Mouse (Mus musculus) ES-CJ7 (cell line): Measurements from ENCODE around the gene Larp1b.
"Not testable (repeated sequence)": the region's sequence is repeated elsewhere in the genome, so short reads cannot be mapped to it uniquely, and the experiment has no call there.

Source experiments
- DNase-seq: peaks from one replicate; pipeline ENCODE4 v3.0.0; 2011; ENCODE audit warnings: low read depth, low spot score

The Larp1b gene

GRCm38 (mm10) chr3:40949170-40949902 lies at the start of gene Larp1b:
TSS of gene Larp1b (plus strand) at chr3:40949828.
- peak; percentile 96 for DNase-seq

- not testable (repeated sequence) for DNase-seq
Measured at GRCm38 (mm10) chr3:40902443-40902842, 47.2 kb upstream of the Larp1b start, which contains the start of gene 1700034I23Rik. TSS of gene 1700034I23Rik (minus strand) at chr3:40902543.

DNA sequence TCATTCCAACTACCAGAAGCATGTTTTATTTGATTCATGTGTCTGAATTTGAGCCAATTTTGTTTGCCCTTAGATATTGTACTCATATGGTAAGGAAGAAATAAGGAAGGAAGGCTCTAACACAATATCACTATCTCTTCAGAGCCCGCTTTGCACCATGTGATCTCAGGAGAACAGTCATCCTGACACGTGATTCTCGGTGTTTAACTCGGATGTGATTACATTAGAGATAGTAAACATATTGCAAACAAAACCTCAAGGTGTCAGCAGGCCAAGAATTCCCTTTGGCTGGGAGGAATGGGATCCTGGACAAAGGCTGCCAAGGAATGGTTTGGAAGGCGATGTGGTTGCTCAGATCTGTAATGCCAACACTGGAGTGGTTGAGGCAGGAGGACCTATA lies 11.4 kb upstream of the Larp1b start:
- DNase-seq, result no peak

GRCm38 (mm10) chr3:40938592-40938991 lies 11.0 kb upstream of the Larp1b start:
- no peak for DNase-seq

DNA sequence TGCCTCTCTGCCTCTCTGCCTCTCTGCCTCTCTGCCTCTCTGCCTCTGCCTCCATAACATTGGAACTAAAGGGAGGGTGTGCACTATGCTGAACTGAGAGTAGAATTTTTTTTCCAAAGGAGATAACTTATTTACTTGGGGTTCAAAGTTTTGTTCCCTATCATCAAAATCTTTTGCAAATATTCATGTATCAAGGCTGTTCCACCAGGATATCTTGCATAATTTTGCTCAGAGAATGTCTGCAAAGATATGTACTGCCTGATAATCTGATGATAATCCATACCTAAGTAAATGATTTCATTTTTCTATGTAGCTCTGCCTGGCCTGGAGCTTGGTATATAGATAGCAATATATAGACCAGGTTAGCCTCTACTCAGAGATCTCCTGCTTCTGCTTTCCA lies 10.6 kb upstream of the Larp1b start:
- no peak for DNase-seq

GRCm38 (mm10) chr3:40949903-40950600 lies 424 bp downstream of the Larp1b start:
- peak; percentile 9 for DNase-seq

- peak; percentile 31 for DNase-seq
Measured at GRCm38 (mm10) chr3:40950601-40951201, 1.1 kb downstream of the Larp1b start.

DNA sequence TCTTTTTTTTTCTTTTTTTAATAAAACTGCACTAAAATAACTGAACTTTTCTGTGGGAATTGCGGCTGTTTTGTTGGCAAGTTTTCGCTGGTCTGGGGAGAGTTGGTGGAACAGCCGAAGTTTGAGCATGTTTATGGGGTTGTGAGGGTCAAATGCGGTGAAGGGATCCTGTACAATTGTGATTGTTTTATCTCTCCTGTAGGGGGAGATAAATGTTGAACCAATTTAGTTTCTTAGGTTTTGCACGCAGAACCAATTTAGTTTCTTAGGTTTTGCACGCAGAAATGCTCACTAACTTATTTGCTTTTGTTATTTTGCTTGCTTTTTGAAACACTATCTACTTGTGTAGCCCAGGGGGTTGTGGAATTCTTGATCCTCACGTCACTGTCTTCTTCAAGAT lies 1.7 kb downstream of the Larp1b start:
- peak; percentile 37 for DNase-seq

DNA sequence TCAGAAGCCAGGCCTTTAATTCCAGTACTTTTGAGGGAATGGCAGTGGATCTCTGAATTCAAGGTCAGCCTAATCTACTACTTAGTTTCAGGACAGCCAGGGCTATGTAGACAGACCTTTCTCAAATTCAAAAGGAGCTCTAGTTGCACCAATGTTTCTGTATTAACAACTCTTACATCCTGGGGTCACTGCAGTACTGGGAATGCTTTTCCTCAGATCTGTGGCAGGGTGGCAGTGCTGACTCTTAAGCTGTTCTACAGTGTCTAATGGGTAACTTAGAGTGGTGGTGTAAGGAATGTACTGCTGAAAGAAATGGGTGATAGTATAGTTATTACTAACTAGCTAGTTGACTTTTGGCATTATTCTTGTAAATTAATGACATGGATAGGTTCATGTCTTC lies 3.0 kb downstream of the Larp1b start:
- no peak for DNase-seq

GRCm38 (mm10) chr3:40954792-40955191 lies 5.2 kb downstream of the Larp1b start:
- DNase-seq, result no peak

GRCm38 (mm10) chr3:40958831-40959230 lies 9.2 kb downstream of the Larp1b start:
- DNase-seq, result no peak

- DNase-seq, result no peak
Measured at GRCm38 (mm10) chr3:40980758-40981157, 31.1 kb downstream of the Larp1b start.

DNA sequence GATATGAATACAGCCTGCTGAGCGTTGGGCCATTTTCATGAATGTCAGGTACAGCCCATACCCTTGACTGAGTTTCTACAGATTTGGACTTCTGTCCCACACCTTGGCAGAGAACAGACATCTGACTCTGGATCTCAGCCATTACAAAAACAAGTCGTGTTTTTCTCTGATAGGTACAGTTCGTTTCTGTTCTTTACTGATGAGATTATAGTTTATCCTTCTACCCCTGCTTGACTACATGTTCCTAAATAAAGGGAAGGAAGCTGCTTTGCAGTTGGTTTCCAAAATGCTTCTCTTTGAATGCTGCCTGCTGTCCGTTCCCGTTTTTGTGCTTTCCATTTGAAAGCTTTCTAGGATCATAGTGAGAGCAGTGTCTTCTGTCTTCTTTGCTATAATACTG lies 37.9 kb downstream of the Larp1b start:
- DNase-seq, result no peak

DNA sequence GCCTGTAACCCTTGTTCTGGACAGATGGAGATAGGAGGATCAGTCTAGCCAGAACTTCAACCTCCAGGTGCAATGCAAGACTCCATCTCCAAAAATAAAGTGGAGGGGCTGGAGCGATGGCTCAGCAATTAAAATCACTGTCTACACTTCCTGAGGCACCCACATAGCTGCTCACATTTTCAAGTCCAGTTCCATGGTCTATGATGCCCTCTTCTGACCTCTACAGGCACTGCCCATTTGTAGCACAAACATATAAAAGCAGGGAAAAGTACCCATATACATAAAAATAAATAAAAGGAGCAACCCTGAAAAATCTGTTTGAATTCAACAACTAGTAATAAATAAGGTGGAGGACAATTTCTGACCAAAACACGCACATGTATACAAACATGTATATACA lies 39.1 kb downstream of the Larp1b start:
- DNase-seq, result no peak

- DNase-seq, result no peak
Measured at GRCm38 (mm10) chr3:40991541-40991940, 41.9 kb downstream of the Larp1b start.

DNA sequence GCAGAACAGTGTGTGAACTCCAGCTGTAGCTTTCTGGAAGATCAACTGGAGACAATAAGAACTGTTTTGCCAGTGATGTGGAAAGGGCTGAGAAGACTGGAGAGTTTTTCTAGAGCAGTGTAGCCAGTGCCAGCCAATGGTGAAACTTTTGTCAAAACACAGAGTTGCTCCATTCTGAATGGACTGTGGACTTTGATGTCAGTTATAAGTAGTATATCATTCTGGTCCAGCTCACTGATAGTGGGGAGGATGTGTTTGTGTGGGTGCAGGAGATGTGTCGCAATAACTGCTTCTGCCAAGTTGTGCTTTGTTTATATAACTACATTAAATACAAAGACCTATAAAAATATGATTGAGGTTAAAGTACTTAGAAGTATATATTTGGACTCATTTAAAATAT lies 45.5 kb downstream of the Larp1b start:
- DNase-seq, result no peak

GRCm38 (mm10) chr3:41009315-41009714 lies 59.7 kb downstream of the Larp1b start:
- no peak for DNase-seq

DNA sequence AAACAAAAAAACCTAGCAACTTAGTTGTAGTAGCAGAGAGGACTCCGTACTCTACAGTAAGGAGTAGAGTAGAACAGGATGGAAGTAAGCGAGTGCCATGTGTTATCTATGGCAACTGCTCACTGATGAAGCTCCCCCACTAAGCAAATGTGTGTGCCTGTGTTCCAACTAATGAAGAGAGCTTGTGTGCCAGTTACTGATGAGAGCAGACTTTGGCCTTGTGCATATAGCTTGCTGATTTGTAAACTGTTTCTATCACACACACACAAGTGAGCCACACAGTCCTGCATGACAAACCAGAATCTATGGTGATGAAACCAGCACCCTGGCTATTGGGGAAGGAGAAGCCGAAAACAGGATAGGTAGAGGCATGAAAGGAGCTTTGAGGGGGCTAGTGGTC lies 60.4 kb downstream of the Larp1b start:
- no peak for DNase-seq

DNA sequence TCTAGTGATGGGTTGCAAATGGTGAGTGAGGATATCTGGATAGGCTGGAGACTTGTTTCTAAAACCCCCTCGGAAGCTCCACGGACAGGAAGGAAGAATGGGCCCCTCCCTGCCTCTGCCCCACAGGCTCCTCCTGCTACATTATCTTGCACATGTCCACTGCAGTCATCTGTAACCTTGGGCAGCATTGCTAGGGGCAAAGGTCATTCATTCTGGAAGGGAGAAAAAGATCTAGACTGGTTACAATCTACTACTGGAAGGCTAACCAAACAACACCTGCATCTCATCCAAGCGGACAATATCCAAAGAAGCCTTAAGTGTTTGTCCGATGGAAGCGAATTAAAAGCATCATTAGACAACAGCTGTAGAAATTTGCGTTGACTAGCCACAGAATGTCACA lies 61.1 kb downstream of the Larp1b start:
- DNase-seq, result no peak

GRCm38 (mm10) chr3:41012451-41012850 lies 62.8 kb downstream of the Larp1b start:
- DNase-seq, result no peak

DNA sequence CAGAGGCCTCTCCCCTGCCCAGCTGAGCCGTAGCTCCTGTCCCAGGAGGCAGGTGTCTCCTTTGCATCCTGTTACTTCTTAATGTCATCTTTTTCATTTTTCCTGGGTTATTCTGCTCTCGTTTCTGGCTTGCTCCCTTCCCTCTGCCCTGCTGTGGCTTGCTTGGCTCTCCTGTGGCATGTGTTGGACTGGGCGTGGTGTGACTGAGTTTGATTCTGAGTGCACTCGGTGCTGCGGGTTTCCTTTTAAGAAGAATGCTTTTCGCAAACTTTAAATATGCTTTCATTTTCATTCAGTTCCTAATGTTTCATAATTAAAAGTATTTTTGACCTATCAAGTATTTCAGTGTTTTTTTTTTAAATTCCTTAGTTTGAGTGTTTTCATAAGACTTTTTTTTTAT lies 65.3 kb downstream of the Larp1b start:
- no peak for DNase-seq

DNA sequence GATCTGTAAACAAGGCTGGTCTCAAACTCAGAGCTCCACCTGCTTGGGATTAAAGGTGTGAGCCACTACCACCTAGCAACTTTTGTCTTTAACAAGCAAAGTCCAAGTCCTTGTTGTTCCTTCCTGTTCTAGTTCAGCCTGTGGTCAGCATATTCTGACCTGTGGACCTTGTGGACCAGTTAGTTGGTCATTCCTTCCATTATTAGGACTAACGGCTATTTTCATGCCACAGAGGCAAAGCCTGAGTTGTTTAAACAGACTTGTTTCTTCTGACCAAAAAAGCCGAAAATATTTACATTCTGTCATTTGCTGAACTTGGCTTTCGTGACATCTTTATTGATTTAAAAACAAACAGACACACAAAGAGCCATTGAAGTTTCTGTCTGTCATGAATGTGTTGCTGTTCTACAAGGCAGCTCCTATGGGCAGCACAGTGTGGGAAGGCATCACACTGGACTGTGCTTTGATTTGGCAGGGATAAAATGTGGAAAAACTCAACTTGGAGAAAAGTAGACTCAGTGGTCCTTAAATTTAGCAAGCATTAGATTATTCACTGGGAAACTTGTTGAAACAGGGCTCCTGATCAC lies 68.5 kb downstream of the Larp1b start:
- DNase-seq, result no peak
